Mouse (Mus musculus) lung, adult 2 months (tissue): ENCODE data around the gene Arpc2.

Experiments used
- CTCF ChIP-seq: fragments of 200-500 bp; IDR thresholded peaks from 2 replicates; pipeline ENCODE4 v1.5.1; 2011; ENCODE audit warnings: mild to moderate bottlenecking, low read length, control low read depth; ENCODE audit not compliant: insufficient read depth
- POLR2A ChIP-seq: fragments of 200-500 bp; IDR thresholded peaks from 2 replicates; pipeline ENCODE4 v1.6.1; 2011; ENCODE audit warnings: low read depth, mild to moderate bottlenecking, control low read depth, low read length, borderline replicate concordance; ENCODE audit errors: extremely low read depth

GRCm38 (mm10) chr1:74307146-74307545 is 71.3 kb downstream of the Arpc2 start:
- TF ChIP-seq CTCF: no peak
- TF ChIP-seq POLR2A: no peak
